Mouse (Mus musculus) adrenal gland (tissue): Measurements from ENCODE around the gene Diras1.

ENCODE experiments used
- intact Hi-C: fragments of 180-260 bp; cut with DNase I; formaldehyde crosslinking; loops from one replicate; pipeline ENCODE4 v1.15.1; 2025

Diras1 gene

DNA sequence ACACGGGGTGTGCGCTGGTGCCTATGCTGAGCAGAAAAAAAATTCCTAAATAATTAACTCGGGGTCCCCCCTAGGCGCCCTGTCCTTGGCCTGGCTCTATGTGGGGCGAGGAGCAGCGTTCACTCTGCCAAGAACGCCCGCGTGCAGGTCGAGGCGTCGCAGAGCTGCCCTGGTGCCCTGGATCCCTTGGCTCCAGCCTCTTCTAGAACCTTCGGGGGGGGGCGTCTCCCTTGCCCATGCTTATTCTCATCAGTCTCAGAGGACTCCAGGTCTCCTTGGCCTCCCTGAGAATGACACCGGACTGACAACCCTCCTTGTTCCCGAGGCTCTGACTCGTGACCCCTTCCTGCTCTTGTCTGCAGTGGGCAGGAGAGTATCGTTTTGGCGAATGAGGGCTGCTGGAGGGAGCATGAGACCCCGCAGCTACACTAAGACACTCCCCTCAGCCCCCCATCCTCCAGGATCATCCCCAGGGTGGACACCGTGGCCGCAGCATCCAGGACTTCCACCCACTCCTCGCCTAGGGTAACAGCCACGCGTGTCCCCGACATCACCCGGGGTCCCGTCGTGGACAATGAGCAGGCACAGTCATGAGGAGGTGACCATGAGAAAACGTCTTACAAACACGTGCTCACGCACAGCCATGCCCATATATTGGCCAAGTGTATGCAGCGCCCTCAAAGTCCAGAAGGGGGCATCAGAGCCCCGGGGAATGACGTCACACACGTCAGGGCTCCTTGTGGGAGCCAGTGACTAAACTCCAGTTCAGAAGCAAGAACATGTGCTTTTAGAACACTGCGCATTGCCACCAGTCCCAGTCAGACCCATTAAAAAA is 25.9 kb downstream of the Diras1 start:
- intact Hi-C loops = loop anchor here (5.0 to 10.0 kb wide), 3 partner anchors 43 to 185 kb away; partner anchors contain the start of gene Jsrp1

DNA sequence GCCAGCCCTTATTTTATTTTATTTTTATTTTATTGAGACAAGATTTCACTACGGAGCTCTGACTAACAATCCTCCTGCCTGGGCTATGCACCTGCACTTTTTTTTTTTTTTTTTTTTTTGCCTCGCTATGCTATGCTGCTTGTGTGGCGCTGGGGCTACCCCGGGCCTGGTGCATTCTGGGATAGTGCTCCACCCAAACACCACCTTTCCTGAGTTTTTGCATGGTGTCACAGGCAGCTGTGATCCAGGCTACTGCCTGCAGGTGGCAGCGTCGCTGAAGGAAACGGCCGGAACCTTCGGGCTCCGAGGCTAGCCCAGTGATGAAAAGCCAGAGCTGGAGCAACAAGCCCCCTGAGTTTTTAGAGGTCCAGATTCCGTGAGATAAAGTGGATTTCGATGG is 26.7 kb downstream of the Diras1 start:
- intact Hi-C loops = loop anchor here (10.0 kb wide), 1 partner anchor 184 kb away; the partner anchor contains the start of gene Jsrp1

DNA sequence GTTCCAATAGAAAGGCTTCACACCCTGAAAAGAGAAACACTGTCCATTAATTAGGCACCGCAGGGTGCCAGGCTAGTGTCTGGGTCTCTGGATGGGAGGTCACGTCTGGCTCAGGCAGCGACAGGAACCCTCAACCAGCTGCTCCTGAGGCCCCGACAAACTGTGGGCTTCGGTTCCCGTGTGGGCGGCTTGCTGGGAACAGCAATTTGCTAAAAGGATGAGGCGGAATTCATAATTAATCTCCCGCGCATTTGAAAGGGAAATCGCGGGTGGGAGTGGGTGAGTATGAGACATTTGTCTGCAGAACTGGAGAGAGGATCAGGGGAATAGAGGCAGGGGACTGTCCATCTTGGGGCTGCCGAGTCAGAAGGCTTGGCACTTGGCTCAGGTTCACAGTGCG is 27.4 kb downstream of the Diras1 start:
- intact Hi-C loops = loop anchor here (10.0 kb wide), 1 partner anchor 183 kb away; the partner anchor contains the start of gene Jsrp1

DNA sequence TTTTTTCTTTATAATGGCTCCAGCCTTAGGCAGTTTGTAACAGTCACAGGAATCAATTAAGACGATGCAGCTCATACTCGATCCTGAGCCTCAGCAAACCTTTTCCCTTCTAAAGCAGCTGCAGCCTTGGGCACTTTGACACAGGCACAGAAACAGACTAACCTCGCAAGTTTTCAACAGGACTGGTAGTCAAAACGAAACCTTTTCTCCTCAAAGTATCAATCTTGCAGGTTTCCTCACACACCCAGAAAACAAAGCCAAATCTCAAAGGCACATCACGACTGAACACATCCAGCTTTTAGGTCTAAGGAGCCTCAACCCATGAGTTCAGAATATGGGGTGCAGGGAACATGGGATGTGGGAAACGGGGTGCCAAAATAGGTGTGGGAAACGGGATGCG is 28.1 kb downstream of the Diras1 start:
- intact Hi-C loops = loop anchor here (10.0 kb wide), 1 partner anchor 183 kb away; the partner anchor contains the start of gene Jsrp1

DNA sequence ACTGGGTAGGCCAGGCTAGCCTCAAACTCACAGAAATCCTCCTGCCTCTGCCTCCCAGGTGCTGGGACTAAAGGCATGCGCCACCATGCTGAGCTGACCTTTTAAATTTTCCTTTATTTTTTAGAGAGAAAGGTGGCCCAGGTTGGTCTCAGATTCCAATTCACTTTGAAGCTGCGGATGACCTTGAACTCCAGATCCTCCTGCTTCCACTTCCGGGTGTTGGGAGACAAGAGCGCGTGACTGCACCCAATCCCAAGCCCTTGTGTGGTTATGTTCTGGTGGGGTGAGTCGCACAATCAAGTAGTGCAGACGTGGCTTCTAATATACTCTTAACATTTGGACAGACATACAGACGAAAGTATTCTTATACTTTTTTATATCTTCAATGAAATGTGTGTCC is 29.0 kb downstream of the Diras1 start:
- intact Hi-C loops = loop anchor here (10.0 kb wide), 1 partner anchor 182 kb away; the partner anchor contains the start of gene Jsrp1

DNA sequence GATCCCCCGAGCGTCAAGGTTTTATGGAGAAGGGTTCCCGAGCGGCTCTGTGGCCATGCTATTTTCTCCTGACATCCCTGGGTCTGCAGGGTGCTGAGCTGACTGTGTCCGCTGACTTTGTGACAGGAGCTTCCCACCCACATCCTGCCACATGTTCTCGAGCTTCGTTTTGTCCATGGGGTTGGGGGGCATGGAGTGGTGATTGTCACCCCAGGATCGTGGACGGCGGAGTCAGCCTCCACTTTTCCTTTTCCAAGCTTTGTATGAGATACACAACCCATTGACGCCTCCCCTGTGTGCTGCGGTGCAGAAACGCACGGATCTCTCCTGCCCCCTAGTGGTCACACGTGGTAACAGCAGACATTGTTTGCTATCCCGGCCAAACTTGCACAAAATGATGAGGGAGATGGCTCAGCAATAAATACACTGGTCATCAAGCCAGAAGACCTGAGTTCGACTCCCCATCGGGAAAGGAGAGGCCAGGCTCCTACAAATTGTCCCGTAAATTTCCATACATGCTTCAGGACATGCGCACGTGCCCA is 30.3 kb downstream of the Diras1 start:
- intact Hi-C loops = loop anchor here (2.0 to 10.0 kb wide), 2 partner anchors 112 to 180 kb away; partner anchors contain the start of gene Jsrp1

DNA sequence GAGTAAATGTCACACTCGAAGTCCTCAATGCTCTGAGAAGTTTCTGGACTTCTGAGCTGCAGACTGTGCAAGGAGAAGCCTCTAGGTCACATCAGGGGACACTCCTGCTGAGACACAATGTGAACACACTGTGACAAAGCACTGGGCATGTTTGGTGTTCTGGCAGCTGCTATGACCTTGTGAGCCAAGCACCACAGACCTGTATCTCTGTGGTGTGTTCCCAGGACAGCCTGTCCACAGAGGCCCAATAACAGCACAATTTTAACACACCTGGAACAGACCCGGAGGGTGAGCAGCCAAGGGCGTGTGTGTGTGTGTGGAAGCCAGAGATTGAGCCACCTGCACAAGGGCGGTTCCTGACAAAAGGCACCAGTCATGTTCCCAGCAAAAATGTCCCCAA is 30.8 kb downstream of the Diras1 start:
- intact Hi-C loops = loop anchor here (2.0 to 10.0 kb wide), 3 partner anchors 112 to 247 kb away; partner anchors contain the start of gene Jsrp1

DNA sequence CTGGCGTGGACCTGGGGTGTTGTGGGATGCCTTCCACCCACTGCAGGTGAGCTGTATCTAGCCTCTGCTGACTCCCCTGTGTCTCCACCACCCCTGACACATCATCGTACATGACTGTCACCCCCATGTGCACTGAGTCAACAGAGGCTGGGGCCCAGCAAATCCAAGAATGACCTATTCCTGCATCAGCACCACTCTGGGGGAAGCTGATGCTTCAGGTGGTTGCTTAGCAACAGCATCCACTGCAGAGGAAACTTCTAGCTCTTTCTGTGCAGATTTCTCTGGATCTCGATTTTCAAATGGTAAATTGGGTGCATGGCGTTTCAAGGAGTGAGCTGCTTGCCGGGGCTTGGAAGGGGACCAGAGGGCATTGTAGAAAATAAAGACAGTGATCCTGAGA is 32.2 kb downstream of the Diras1 start:
- intact Hi-C loops = loop anchor here (5.0 to 10.0 kb wide), 2 partner anchors 178 to 246 kb away; partner anchors contain the start of gene Jsrp1

DNA sequence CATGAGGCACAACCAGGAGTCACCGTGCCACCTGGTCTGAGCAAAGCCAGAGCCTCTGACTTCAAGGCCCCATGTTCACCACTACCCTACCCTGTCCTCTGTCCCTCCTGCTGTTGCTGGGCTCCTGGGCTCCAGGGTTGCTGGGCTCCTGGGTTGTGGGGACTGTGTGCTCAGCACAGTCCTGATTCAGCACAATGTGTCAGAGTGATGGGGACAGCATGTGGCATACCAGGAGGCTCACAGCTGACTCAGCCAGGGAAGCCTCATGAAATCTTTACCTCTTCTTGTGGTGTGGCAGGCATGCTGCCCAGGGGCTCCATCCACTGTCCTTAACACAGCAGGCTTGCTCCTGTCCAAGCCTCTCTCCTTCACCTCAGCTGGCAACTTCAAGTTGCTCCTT is 33.5 kb downstream of the Diras1 start:
- intact Hi-C loops = loop anchor here (1.0 to 10.0 kb wide), 3 partner anchors 66 to 245 kb away; partner anchors contain the start of gene Jsrp1

DNA sequence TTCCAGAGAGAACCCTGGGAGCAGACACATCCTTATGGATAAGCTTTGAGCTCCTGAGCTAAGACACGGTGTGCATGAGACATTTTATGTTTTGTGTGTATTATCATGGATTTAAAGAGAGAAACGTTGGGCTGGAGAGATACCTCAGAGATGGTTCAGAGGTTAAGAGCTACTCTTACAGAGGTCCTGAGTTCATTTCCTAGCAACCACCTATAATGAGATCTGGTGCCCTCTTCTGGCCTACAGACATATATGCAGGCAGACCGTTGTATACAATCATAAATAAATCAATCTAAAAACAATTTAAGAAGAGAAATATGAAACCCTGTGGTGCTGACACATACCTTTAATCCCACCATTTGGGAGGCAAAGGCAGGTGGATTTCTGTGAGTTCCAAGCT is 34.5 kb downstream of the Diras1 start:
- intact Hi-C loops = loop anchor here (1.0 to 10.0 kb wide), 3 partner anchors 65 to 244 kb away; partner anchors contain the start of gene Jsrp1

DNA sequence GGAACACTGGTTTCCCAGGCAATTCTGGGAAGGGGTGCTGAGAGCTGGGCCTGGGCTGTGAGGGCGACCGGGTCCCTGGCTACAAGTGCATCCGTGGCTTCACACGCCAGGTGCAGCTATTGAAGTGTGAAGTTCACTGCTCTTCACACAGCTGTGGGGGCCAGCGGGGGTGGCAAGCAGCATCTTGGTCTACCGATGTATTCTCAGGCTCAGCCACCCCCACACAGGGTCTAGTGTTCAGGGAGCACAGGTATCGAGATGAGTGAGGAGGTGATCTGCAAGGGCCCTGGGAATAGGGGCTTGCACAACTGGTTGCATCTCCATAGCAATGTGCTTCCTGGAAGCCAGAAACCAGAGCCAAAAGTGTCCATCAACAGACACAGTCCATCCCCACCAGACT is 35.1 kb downstream of the Diras1 start:
- intact Hi-C loops = loop anchor here (5.0 to 10.0 kb wide), 2 partner anchors 176 to 243 kb away; partner anchors contain the start of gene Jsrp1

DNA sequence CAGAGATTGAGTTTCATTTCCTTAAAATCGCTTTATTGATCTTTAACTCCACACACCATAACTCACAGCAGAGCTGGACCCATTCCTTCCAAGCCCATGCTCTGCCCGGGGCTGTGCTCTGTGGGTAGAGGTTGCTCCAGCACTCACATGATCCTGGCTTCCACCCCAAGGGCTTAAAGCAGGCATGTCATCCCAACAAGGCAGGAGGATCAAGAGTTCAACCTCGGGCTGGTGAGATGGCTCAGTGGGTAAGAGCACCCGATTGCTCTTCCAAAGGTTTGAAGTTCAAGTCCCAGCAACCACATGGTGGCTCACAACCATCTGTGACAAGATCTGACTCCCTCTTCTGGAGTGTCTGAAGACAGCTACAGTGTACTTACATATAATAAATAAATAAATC is 35.6 kb downstream of the Diras1 start:
- intact Hi-C loops = loop anchor here (5.0 to 10.0 kb wide), 2 partner anchors 175 to 243 kb away; partner anchors contain the start of gene Jsrp1

DNA sequence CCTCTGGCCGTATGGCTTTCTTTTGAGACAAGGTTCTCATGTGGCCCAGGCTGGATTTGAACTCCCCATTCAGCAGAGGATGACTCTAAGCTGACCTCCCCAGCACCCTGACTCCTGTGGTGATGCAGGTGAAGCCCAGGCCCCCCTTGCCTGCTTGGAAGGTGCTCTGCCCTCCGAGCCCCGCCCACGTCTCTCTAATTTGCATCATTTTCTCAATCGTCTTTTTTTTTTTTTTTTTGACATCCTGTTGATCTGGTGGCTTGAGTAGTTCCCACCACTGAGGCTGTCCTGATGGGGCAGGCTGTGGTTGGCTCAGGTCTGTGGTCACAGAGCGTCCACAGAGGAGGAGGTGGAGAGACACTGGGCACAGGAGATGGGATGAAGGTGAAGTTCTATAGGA is 36.0 kb downstream of the Diras1 start:
- intact Hi-C loops = no loop called here

DNA sequence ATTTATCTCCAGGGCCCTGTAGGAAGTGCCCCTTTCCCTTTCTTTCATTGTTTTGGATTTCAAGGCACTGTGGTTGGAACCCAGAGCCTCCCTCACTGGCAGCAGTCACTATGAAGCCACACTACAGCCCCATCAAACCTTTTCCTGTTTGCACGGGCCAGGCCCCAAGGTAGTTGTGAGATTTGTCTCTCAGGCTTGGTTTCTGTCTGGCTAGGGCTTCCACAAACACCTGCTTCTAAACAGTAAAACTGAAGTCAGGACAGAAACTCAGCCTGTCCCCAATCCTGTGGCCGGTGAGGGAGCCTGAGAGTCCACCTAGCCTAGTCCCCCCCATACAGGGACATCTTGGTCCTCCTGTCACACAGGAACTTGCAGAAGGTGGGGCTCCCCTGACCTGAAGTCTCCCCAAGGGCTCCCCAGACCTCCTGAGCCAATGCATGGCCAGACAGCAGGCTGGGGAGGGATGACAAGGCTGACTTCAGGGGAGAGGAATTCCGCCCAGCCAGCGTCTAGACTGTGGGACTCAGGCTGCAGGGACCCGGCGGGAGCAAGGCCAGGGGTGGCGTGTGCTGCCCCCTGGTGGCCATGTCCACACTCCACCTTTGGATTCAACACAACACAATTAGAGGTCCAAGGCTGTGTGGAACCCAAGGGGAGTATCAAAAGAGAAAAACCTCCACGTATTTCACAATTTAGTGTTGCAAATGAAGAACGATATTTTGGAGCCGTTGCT is 37.6 kb downstream of the Diras1 start:
- intact Hi-C loops = loop anchor here (1.0 kb wide), 1 partner anchor 59 kb away; no protein-coding TSS in a partner anchor

DNA sequence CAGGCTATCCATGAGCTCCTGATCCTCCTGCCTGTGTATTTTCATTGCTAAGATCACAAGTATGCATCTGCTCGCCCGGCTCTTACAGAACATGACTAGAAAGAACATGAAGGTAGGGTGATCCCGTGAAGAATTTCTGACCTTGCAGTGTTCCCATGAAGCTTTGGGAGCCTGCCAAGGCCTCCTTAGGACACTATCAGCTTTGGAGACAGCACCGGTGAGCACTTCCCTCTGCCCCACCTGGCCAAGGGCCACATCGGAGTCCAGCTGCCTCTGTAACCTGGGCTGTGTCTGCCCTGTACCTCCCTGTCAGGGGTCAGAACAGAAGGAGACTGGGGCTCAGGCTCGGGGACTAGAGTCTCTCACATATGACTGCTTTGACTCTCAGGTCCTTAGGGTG is 38.7 kb downstream of the Diras1 start:
- intact Hi-C loops = no loop called here

DNA sequence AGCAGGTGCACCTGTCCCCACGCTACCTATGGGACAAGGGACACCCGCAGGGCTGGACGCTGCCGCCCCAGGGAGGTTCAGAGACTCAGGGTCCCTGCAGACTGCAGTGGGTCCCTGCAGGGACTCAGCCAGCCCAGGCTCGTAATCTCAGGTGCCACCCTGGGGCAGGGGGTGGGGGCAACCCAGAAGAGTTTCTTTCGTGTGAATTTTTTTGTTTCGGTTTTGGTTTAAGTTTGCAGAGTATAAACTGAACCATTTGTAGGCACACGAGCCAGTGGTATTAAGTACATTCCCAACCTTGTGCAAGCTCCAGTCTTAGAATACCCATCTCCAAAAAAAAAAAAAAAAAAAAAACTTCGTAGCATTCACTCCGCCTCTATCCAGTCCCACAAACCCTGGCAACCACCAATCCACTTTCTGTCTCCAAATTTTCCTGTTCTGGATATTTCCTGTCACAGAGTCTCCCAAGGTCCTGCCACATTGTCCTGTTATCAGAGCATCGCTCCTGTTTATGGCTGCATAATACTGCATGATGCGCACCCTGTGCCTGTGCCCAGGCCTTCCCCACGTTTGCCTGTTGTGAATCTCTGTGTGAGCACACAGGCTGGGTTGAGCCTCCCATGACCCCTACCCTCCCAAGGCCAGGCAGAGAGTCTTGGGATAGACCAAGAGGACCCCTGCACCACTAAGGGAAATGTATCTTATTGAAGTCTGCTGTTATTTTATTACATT is 39.3 kb downstream of the Diras1 start:
- intact Hi-C loops = no loop called here

DNA sequence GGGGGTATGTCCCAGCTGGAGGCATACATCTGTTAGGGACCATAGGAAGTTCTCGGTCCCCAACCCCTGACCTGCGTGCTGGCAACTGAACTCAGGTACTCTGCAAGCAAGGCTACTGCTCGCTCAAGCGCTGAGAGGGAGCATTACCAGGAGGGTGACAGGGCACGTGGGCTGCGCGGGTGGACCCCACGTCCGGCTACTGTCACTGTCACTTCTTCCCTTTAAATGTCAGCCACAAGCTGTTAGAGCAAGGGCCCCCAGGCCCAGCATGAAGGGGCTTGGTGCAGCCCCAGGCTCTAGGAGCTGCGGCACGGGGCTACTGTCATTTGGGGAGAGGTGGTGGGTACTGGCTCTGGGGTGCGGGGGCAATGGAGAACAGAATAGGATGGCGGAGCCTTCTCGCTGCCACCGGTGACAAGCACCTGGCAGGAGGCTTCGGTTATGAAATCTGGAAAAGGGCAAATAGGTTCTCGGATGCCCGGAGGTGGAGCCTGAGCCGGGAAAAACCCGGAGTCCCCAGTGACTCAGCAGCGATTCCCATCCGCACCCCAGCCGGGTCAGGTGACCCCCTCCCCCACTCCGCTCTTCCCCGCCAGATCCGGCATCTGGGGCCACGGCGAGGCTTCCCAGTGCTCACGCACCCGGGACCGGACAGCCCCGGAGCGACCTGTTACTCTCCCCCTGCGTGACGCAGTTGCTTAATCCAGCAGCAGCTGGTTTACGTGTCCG is 40.1 kb downstream of the Diras1 start:
- intact Hi-C loops = no loop called here

DNA sequence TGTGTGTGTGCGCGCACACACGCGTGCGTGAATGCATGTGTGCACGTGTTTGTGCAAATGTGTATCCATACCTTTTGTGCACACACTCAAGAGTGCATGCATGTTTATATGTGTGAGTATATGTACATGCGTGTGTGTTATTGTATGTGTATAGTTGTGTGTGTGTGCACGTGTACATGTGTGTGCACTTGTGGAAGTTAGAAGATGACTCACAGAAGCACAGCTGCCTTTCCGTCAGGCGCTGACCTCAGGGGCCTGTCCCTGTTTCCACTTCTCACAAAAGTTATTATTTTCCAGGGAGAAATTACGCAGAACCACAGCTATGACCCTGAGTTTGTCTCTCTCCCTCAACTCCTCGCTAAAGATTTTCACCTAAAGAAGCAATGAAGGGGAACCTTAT is 41.2 kb downstream of the Diras1 start:
- intact Hi-C loops = no loop called here

DNA sequence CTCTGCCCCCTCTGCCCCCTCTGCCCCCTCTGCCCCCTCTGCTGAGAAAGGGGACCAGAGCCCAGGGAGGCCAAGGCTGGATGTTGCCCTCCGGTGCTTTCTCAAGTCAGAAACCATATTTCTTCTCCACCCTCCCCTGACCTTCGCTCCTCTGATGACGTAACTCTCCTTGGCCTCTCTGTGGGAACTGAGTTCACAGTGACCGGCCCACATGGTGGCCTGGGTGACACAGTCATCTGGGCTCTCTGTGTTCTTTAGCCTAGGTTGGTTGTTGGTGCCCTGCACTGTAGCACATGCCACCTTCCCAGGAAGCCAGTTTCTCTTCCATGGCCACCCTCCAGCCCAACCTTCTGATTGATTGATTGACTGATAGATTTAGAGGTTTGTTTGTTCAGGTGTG is 43.1 kb downstream of the Diras1 start:
- intact Hi-C loops = no loop called here

DNA sequence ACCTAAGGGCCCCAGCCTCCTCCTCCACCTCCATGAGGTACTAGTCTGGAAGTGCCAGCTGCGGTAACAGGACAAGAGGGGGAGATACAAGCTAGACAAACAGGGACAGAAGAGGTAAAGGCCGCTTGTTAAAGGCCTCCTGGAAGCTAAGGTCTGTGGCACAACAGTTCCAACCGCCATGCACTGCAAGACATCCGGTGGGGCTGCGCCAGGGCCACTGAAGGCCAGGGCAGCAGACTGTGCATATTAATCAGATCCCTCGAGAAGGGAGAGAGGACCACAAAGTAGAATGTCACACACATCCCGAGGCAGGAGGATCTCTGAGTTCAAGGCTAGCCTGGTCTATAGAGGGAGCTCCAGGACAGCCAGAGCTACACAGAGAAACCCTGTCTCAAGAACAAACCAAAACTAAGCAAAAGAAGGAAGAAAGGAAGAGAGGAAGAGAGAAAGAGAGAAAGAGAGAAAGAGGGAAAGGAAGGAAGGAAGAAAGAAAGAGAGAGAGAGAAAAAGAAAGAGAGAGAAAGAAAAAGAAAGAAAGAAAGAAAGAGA is 43.8 kb downstream of the Diras1 start:
- intact Hi-C loops = no loop called here
